Mouse (Mus musculus): Measurements from ENCODE around the gene H2afy. TPM values are rescaled to one million over a fixed set of nuclear protein-coding genes. Genes with fewer than 3 reads are reported as not detected.

H2afy gene
- polyA plus RNA-seq, 1 experiment: 240 TPM

- Histone ChIP-seq H3K27ac (ENCODE audit: insufficient read depth, low read length) (no peak overlapping the region), H3K36me3 (ENCODE audit: control insufficient read depth, insufficient read depth, low read length, poor library complexity, severe bottlenecking) (no peaks in the 10 kb centered on the region), H3K9ac (ENCODE audit: low read depth, poor library complexity, severe bottlenecking) (no peak overlapping the region), H3K4me1 (ENCODE audit: control insufficient read depth, insufficient read depth, low read length) (no peaks in the 10 kb centered on the region), H3K9me3 (replicated peaks; ENCODE audit: control insufficient read depth, insufficient read depth, low read length, poor library complexity, severe bottlenecking) (no peaks in the 10 kb centered on the region), H3K27me3 (ENCODE audit: control insufficient read depth, insufficient read depth, low read length, poor library complexity, severe bottlenecking) (no peaks in the 10 kb centered on the region), H3K4me3 (ENCODE audit: low read depth, low read length) (no peak overlapping the region)
- TF ChIP-seq EP300 (IDR thresholded peaks at IDR 0.05; ENCODE audit: insufficient read depth, low read depth, low read length) (no peak), CTCF (IDR thresholded peaks at IDR 0.05; ENCODE audit: low read depth, low read length) (no peak), POLR2A (IDR thresholded peaks at IDR 0.05; ENCODE audit: insufficient read depth, low read length) (no peak)
Observed at GRCm38 (mm10) chr13:56024410-56025026, 111.6 kb downstream of the H2afy start.

Other genes with a start within 250 kb of the H2afy start
- 0.18 TPM in 1 of 2 replicates, not detected in the other for gene Tifab, start 42.5 kb upstream of the H2afy start, polyA plus RNA-seq (2011; ENCODE audit: insufficient read depth, insufficient read length, low read depth, missing spikeins)
- gene Neurog1, start 115.8 kb upstream of the H2afy start, polyA plus RNA-seq (2011; ENCODE audit: insufficient read depth, insufficient read length, low read depth, missing spikeins): 0.36 TPM in 1 of 2 replicates, not detected in the other
- gene Cxcl14, start 160.2 kb upstream of the H2afy start, polyA plus RNA-seq (2011; ENCODE audit: insufficient read depth, insufficient read length, low read depth, missing spikeins): 2.3 and 3.3 TPM in 2 replicates